Mouse (Mus musculus): ENCODE results near the gene BC049352.

BC049352 gene

DNA sequence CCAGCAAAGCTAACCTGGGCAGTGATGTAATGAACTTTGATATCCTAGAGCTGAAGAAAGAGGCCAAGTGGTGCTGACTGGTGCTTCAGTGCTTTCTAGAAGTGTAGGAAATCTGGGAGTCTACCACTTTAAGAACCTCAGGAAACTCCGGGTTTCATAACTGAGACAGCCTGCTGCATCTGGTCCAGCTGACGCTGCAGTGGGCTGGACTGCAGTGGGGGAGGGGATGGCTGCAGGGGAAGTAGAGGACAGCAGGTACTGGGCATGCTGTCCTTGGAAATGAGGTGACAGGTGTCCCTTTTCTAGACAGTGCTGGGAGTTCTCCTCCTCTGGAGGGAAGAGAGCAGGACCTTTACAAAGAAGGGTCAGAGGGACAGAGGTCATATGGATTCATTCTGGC lies at the start of gene BC049352:
TSS of gene BC049352 (plus strand) at position 238 of the 400 bp plus-strand sequence.
- in situ Hi-C loops (cut with MboI; ENCODE audit: low sequenced_read_pairs) = no loop called here

DNA sequence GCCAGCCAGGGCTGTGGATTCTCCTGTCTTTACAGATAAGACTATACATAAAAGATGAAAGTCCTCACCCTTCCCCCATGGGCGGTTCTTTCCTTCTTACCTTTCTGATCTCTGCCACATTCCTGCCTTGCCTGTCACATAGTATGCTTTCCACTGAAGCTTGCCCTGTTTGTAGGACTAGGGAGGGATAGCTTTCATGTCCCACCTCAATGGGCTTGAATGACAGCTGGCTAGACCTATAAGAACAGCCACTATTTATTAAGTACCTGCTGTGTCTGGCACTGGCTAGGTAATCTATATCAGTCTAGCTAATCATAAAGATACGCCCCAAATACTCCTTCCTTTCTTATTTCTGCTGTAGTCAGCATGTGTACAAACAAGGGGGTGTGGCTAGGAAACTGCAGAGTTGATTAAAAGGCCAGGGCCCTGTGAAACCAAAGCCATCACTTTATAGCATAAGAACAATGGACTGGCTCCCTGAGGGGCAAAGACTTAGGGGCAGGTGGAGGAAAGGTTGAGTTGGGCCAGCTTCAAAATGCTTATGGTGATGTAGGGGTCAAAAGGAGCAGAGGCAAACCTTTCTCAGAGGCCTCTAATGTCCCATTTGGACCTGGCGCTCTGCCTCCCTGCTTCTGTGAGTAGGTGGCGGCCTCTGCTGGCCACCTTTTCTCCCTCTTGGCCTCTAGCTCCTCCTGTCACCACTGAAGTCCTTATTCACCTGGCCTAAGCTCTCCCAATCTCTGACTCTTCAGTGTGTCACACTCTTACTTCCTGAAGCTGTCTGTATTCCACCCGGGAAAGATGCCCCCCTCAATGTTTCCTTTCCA lies 48.1 kb upstream of the BC049352 start:
- in situ Hi-C loops (cut with MboI; ENCODE audit: low sequenced_read_pairs) = no loop called here

DNA sequence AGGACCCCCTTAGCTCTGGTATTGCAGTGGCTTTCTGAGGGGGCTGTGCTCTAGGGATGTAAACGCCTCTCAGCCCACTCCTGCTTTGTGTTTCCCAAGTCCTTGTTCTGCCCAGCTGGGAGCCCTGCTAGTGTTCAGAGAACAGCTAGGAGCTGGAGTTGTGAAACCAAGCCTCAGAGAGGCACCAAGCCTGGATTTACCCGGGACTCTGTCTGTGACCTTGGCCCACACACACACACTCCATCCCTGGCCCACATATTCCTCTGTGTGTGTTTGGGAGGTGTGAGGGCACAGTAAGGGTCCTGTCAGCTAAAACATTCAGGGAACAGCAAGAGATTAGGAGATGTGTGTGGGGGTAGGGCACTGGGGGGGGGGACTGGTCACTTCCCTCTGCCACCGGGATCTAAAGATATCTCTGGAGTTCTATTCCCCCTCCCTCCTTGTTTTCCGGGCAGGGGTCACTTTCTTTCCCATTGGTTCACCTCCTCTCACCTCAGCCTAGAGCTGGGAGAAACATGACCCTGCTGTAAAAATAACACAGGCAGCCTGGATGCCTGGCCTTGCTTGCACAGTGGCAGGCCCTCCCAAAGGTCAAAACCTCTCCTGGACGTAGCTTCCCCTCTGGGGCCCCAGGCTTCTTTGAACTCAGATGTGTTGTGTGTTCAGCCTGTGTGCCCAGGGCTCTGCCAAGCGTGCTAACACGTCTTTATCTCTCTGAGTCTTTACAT lies 45.2 kb upstream of the BC049352 start:
- in situ Hi-C loops (cut with MboI; ENCODE audit: low sequenced_read_pairs) = no loop called here

DNA sequence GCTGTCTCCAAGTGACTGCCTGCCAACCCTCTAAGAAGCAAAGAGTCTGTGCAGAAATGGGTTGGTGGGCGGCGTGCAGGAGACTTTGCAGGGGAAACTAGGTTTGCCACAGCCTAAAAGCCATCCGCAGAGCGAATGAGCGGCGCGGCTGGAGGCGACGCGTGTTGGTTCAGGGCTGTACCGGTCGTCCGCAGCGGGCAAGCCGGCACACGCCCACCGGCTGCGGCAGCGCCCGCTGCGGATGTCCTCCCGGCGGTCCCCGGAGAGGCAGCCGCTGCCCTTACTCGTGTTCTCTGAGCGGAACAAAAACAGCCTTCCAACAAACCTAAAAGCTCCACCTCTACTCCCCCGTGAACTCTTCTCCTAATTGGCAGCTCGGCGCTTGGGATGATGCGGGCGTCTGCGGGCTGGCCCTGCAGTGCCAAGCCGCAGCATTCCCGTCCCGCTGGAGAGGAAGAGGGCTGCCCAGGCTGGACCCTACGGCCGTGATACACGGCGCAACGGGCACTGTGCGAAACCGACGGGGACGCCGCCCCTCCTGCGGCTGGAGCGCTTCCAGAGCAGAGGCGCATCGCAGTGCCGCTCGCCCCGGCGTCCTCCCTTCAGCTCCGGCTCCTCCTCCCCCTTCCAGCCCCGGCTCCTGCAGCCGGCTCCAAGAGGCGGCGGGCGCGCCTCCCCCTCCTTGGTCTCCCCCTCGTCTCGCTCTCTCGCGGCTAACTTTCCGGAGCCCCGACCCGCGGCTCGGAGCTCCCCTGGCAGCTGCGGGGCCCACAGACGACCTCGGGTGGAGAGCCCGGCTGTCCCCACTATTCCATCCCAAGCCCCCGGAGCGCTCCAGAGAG lies 43.4 kb upstream of the BC049352 start, which contains the start of gene Scn4b:
TSS of gene Scn4b (plus strand) at position 205 of the 842 bp plus-strand sequence.
- in situ Hi-C loops (cut with MboI; ENCODE audit: low sequenced_read_pairs) = no loop called here

DNA sequence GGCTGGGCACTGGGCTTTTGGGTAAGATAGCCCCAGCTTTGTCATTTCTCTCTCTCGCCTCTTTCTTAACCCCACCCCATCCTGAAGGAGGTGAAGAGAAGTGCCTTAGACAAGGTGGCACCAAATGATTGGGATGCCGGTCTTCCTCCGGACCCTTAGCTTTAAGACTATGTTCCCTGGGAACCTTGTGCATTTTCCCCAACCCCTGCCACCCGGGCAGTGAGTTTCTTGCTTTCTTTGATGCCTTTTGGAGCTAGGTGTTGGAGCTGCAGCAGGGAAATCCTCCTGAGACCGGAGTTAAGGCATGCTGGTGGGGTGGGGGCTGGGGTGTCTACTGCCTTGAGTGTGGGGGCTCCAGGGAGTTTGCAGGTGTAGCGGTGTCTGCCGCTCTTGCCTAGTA lies 42.7 kb upstream of the BC049352 start:
- in situ Hi-C loops (cut with MboI; ENCODE audit: low sequenced_read_pairs) = no loop called here

DNA sequence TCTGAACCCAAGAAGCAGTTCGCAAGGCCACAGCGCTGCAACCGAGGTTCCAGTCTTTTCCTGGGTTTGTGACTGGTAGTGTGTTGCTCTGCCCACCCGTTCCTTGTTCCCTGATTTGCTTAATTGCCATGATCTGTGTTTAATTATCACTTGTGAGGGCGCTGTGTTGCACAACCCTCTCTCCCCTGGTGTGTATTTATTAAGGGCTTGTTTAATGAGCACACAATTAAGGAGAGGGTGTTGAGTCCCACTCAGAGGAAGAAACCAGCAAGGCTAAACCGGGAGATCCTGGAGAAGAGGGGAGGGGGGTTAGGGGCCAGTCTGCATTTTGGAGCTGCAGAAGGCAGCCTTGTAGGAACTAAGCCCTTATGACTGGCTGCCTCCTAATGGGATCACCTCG lies 40.9 kb upstream of the BC049352 start:
- in situ Hi-C loops (cut with MboI; ENCODE audit: low sequenced_read_pairs) = loop anchor here (10.0 kb wide), 1 partner anchor 116 kb away; no protein-coding TSS in a partner anchor

DNA sequence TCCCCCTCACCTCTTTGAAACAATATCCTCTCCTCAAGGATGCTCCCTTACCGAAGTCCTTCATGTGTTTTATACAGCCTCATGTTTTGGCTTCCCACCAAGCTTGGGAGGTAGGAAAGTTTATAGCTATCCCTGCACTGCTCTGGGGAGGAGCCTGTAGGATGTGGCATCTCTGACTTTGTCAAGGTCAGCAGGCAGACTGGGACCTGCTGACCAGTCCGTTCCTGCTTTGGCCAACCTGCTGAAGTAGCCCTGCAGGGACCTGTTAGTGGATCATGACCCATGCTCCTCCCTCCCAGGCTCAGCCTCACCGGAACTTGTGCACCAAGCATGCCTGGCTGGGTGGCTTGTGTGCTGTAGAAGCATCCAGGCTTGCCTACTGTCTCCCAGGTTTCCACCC lies 39.1 kb upstream of the BC049352 start:
- in situ Hi-C loops (cut with MboI; ENCODE audit: low sequenced_read_pairs) = loop anchor here (10.0 kb wide), 1 partner anchor 118 kb away; no protein-coding TSS in a partner anchor

DNA sequence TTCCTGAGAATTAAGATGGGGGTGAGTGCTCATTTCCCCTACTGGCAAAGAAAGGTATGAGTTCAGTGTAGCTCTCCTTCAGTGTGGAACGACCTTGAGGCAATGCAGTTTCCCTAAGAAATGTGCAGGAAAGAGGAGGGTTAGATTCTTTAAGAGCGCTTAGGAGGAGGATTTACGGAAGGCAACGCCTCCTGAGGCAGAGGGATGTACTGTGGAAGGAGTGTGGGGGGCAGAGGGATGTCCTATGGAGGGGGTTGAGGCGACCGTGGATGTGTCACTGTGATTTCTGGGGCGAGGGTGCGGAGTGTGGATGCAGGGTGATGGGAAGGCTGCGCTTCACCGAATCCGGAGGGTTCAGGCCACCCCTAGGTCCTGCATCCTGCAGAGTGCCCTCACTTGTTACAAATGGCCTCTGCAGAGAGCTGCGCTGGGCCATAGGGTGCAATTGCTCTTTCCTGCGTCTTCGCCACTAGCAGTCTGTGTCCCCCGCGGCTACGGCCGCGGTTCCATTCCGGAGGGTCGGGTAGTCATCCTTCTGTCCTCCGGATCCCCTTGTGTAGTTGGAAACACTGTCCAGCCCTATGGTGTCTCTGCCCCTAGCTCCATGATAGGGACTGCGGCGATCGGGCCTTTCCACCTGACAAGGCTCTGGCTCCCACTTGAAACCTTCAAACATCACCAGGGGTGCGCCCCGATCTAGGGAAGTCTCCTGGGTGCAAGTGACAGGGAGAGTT lies 36.1 kb upstream of the BC049352 start:
- in situ Hi-C loops (cut with MboI; ENCODE audit: low sequenced_read_pairs) = loop anchor here (10.0 kb wide), 1 partner anchor 121 kb away; no protein-coding TSS in a partner anchor

DNA sequence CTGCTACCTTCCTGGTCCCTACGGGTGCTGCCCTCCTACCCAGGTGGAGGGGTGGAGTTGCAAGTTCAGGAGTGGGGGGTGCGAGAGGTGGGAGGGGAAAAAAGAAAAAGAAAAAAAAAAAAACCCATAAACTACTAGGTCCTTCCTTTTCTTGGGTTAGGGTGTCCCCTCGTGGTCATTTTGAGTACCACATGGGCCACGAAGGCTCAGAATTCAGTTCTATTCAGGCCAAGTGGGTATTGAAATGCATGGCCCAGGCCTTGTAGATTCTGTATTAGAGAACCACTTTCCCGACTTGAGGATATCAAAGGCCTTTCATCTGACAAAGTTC lies 35.6 kb upstream of the BC049352 start:
- in situ Hi-C loops (cut with MboI; ENCODE audit: low sequenced_read_pairs) = loop anchor here (10.0 kb wide), 1 partner anchor 121 kb away; no protein-coding TSS in a partner anchor

DNA sequence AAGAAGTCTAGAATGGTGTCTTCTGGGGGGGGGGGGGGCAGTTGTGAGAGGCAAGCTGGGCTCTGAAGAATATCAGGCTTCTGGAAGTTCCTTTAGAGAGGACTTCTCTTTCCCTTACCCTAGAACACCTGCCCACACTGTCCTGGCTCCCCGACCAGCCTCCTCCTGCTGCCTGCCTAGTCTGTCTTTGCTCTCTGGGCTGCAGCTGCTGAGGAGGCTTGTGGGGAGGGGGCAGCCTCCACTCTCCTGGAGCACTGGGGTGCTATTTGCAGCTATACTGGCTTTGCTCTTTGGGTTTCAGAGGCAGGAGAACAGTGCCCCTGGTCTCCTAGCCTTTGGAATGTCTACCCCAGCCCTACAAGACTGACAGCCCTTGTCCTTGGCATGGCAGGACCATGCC lies 30.9 kb upstream of the BC049352 start:
- in situ Hi-C loops (cut with MboI; ENCODE audit: low sequenced_read_pairs) = no loop called here

DNA sequence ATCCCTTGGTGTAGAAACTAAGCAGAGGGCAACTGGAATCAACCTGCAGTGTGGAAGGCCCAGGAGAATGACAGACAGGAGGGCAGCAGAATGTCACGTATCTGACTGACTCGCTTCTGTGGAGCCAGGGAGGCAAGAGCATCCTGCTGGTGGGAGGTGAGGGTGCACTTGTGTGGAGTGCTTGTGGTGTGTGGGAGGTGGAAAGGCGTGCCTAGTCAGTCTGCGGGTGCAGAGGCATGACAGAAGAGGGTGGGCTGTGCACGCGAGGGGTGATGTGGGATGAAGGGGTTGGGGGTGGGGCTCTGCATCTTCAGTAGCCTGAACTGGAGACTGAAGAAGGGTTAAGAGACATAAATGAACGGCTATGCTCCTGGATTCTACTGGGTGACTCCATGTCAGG lies 28.4 kb upstream of the BC049352 start:
- in situ Hi-C loops (cut with MboI; ENCODE audit: low sequenced_read_pairs) = no loop called here

DNA sequence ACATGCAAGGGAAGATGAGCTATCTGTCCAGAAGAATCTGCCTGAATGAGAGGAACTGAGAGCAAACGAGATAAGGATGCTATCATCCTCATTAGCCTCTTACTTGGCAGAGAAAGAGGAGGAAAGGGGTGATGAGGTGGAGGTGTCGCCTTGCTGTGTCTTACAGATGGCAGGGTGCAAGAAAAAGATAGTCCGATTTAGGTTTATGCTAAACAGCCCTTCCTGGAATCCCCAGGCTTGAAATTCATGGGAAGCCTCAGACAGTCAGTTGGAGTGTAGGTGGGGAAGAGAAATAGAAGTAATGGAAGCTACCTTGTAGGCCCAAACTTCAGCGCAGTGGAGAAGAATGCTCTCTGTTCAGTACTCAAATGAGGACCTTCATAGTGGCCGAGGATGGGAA lies 13.9 kb upstream of the BC049352 start:
- in situ Hi-C loops (cut with MboI; ENCODE audit: low sequenced_read_pairs) = no loop called here

DNA sequence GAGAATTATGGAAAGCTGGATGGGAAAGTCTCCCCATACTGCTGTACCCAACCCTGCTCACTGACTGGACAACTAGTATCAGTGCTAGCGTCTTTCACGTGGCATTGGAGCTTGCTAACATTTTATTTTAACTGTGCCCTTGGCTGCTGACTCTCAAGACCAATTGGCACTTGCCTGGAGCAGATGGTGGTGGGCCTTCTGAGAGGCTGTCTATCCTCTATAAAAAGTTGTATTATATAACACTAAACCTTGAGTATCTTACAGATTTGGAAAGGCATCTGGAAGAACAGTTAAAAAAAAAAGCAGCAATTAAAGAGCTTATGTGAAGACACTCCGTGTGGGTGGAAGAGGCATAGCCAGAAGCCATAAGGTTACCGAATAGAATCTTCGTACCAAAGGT lies 11.7 kb upstream of the BC049352 start:
- in situ Hi-C loops (cut with MboI; ENCODE audit: low sequenced_read_pairs) = no loop called here

DNA sequence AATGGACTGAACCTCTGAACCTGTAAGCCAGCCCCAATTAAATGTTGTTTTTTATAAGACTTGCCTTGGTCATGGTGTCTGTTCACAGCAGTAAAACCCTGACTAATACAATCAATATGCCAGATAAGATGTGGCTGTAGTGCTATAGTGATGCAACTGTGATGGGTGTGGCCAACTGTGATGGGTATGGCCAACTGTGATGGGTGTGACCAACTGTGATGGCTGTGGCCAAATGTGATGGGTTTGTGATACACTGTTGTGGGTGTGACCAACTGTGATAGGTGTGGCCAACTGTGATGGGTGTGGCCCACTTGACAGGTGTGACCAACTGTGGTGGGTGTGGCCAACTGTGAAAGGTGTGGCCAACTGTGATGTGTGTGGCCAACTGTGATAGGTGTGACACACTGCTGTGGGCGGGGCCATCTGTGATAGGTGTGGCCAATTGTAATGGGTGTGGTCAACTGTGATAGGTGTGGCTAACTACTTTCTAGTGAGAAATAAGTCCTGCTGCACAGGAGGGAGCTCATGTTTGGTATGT lies 10.7 kb upstream of the BC049352 start:
- in situ Hi-C loops (cut with MboI; ENCODE audit: low sequenced_read_pairs) = no loop called here

DNA sequence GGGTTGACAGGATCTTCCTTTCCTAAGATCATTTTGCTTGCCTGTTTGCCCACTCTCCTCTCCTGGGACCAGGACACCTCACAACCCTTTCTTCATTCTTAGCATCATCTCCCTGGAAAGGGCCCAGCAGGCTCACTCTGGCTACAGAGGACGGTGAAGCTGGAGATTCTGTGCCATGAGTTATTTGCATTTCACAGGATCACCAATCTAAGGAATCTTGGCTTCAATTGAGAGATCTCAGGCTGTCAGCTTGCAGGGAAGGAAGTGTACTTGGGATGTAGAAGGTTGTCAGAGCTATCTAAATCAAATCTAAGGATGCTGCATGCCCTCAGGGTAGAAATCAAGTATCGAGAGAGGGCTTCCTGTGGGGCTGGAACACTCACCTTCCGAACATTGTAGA lies 8.3 kb upstream of the BC049352 start:
- in situ Hi-C loops (cut with MboI; ENCODE audit: low sequenced_read_pairs) = no loop called here

DNA sequence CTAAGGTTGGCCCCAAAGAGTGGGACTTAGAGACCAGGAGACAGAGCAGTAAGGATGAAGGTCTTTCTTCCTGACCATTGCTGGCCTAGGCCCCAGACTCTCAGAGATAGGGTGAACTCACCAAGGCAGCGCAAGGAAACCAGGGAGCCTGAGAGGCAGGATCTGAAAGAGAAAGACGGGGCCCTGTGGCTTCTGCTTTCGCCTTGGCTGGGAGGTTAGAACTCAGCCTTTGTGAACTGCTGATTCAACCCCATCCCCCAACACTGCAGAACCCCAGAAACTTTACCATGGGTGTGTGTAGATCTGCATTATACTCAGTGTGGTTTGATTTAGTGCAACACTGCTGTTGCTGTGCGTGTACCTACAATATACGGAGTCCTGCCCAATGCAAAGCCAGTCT lies 2.5 kb upstream of the BC049352 start:
- in situ Hi-C loops (cut with MboI; ENCODE audit: low sequenced_read_pairs) = no loop called here

DNA sequence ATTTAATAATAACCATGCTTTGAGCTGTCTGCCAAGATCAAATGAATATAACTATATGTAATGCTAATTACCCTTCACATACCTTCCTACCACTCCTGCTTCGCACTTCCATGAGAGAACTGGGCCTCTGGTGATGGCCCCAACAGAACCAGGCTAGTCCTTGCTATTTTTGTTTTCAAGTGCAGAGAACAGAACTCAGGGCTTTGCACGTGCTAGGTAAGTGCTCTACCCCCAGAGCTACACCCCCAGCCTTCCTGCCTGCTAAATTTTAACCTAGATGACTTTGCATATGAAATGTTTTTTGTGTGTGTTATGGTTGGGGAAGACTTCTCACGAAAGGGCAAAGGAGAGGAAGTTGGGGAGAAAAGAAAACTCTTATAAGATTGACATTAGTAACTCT lies 714 bp downstream of the BC049352 start:
- in situ Hi-C loops (cut with MboI; ENCODE audit: low sequenced_read_pairs) = no loop called here

DNA sequence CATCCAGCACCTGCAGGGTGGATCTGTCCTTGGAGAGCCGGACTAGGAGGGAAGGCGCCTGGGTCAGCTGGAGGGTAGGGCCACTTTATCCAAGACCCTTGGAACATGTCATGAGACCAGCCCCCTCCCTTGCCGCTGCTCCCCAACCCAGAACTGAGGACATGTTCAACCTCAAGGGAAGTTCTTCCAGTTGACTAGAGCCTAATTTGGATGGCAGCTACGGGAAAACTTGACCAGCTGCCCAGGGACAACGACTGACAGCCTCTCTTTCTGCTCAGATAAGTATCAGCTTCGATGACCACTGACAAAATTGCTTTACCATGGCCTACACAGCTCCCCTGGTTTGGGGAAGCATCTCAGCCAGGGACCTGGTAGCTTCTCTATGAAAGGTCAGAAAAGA lies 1.5 kb downstream of the BC049352 start:
- in situ Hi-C loops (cut with MboI; ENCODE audit: low sequenced_read_pairs) = no loop called here

DNA sequence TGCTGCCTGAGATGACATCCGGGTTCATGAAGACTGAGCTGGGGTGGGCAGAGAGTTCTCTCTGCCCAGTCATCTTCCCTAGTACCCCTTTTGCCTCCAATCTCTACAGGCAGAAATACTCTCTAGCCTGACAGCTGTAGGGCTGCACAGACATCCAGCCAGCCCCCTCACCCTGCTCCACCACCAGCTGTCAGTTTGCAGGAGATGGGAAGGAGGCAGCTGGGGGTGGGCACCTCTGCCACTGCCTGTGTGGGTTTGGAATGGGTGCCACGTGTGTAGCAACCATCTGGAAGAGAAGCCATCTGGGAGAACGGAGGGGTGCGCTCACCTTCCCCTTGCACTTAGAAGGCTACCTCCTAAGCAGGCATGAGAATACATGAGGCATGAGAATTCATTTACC lies 3.4 kb downstream of the BC049352 start:
- in situ Hi-C loops (cut with MboI; ENCODE audit: low sequenced_read_pairs) = no loop called here
